18 mouse cellular contexts compared by ENCODE assay signal in the genomic region with DNA sequence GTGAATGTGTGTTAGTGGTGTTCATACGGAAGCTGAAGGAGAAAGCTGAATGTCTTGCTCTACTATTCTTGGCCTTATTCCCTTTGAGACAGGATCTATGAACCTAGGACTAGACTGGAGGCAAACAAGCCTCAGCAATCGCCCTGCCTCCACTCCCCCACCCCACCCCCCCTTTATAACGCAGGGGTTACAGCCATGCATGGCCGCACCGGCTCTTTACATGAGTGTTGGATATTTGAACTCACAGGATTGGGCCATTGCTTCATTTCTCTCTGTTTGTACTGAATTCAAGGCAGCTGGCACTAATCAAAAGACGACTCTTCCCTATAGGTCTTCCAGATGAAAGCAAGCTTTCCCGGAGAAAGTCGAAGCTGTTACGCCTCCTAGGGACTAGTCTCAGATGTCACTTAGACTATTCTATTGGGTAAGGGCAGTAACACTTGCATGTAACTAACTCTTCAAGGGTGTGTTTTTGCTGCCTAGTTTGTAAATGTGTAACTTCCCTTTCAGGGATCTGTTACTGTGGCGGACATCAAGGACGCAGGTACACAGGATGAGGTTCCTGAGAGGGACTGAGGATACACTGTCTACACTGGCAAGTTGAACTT. TPM values are rescaled to one million over a fixed set of nuclear protein-coding genes. Genes with fewer than 3 reads are reported as not detected.
DNase-seq lines count a peak whose midpoint lies in the region; ATAC-seq and TF ChIP-seq lines count a peak whose summit lies in the region.
"Had no signal": no experiment of that assay in that cellular context is flagged by ENCODE, and none has a peak within 500 bp of the region (broad histone marks: within the 10 kb centered on the region; RNA-seq: fewer than 3 reads in every experiment).

No protein-coding gene starts in this region.

- H3K27me3 ChIP-seq in lung, embryonic 15.5 days: no peaks in the 10 kb centered on the region
- no peaks in the 10 kb centered on the region for H3K27me3 ChIP-seq in intestine, postnatal 0 days (replicated peaks; ENCODE audit: control insufficient read depth, insufficient read depth, low read length)
- H3K27me3 ChIP-seq: forebrain, embryonic 13.5 days; heart, embryonic 12.5 days; midbrain, embryonic 15.5 days; neural tube, embryonic 13.5 days had no signal

- DNase-seq in lung, postnatal 25 days (ENCODE audit: low spot score): no peak
- DNase-seq in kidney, postnatal 14 days: peak; percentile 57
- peak; percentile 20 for DNase-seq in naive thymus-derived CD4-positive, alpha-beta T cell, adult 2 months (ENCODE audit: low read depth)
- no peak for DNase-seq in gastrocnemius, postnatal 4 days (ENCODE audit: low spot score in 2 of 2)
- DNase-seq in urinary bladder, postnatal 4 days (ENCODE audit: low spot score in 2 of 2): no peak
- DNase-seq: B cell, adult 2 months; cerebellum, adult 11-12 months; gastrocnemius, adult 2 months; thymus, postnatal 25 days had no signal

- no peak overlapping the region for H3K9ac ChIP-seq in lung, embryonic 15.5 days
- H3K9ac ChIP-seq in intestine, postnatal 0 days (ENCODE audit: low read depth, low read length): no peak overlapping the region
- H3K9ac ChIP-seq: forebrain, embryonic 13.5 days; heart, embryonic 12.5 days; midbrain, embryonic 15.5 days; neural tube, embryonic 13.5 days had no signal

- WGBS in lung, embryonic 15.5 days: 23% methylated on average over 11 of the region's 11 CpGs
- 20% methylated on average over 11 of the region's 11 CpGs for WGBS in intestine, postnatal 0 days

- peak; percentile 57 for TF ChIP-seq CTCF in intestine, postnatal 0 days (IDR thresholded peaks at IDR 0.05; ENCODE audit: low read depth)

- peaks cover 12% of the 10 kb centered on the region for H3K4me1 ChIP-seq in lung, embryonic 15.5 days
- H3K4me1 ChIP-seq in intestine, postnatal 0 days (replicated peaks; ENCODE audit: control insufficient read depth, insufficient read depth, low read length): no peaks in the 10 kb centered on the region

- no peak overlapping the region for H3K27ac ChIP-seq in lung, embryonic 15.5 days
- peak overlapping the region; percentile 57 for H3K27ac ChIP-seq in intestine, postnatal 0 days (ENCODE audit: low read depth, low read length)
- H3K27ac ChIP-seq: forebrain, embryonic 13.5 days; gastrocnemius, adult 2 months; layer of hippocampus, adult 2 months; macrophage; midbrain, embryonic 15.5 days; neural tube, embryonic 13.5 days had no signal

- peak overlapping the region; percentile 14; the same call in 1 of the 2 replicates for H3K4me2 ChIP-seq in lung, embryonic 15.5 days
- peak overlapping the region; percentile 55 for H3K4me2 ChIP-seq in intestine, postnatal 0 days (replicated peaks; ENCODE audit: low read depth)
- H3K4me2 ChIP-seq: forebrain, embryonic 13.5 days; heart, embryonic 12.5 days; midbrain, embryonic 15.5 days; neural tube, embryonic 13.5 days had no signal

- no peak overlapping the region for H3K4me3 ChIP-seq in lung, embryonic 15.5 days
- peak overlapping the region; percentile 23 for H3K4me3 ChIP-seq in intestine, postnatal 0 days (ENCODE audit: low read depth, low read length)
- H3K4me3 ChIP-seq: forebrain, embryonic 13.5 days; gastrocnemius, adult 2 months; heart, embryonic 12.5 days; layer of hippocampus, adult 2 months; midbrain, embryonic 15.5 days; neural tube, embryonic 13.5 days had no signal

- no peaks in the 10 kb centered on the region for H3K9me3 ChIP-seq in lung, embryonic 15.5 days
- H3K9me3 ChIP-seq in intestine, postnatal 0 days (ENCODE audit: control insufficient read depth): no peaks in the 10 kb centered on the region
- H3K9me3 ChIP-seq: forebrain, embryonic 13.5 days; heart, embryonic 12.5 days; midbrain, embryonic 15.5 days; neural tube, embryonic 13.5 days had no signal

- no peaks in the 10 kb centered on the region for H3K36me3 ChIP-seq in lung, embryonic 15.5 days
- no peaks in the 10 kb centered on the region for H3K36me3 ChIP-seq in intestine, postnatal 0 days (ENCODE audit: control insufficient read depth, insufficient read depth)
- H3K36me3 ChIP-seq: heart, embryonic 12.5 days; midbrain, embryonic 15.5 days; neural tube, embryonic 13.5 days had no signal

- ATAC-seq in lung, embryonic 15.5 days (ENCODE audit: borderline replicate concordance, extremely low read depth, low FRiP score, low TSS enrichment): no peak
- ATAC-seq in intestine, postnatal 0 days: peak; percentile 26
- no peak for ATAC-seq in CD4-positive, CD25-positive, alpha-beta regulatory T cell, adult 4 months
- ATAC-seq: forebrain, embryonic 13.5 days; midbrain, embryonic 15.5 days had no signal

RNA-seq across cellular contexts. Expression of a gene that starts 2.8 kb away (rescaled TPM):
- 341 and 380 TPM in 2 replicates for polyA plus RNA-seq in lung, embryonic 15.5 days (2015; fragmentation: Nextera tagmentation; extraction: Ambion mirVana)
- 109 and 119 TPM in 2 replicates for polyA plus RNA-seq in intestine, postnatal 0 days (2015; fragmentation: Nextera tagmentation; extraction: Ambion mirVana)
- 10 to 100 TPM; 22.3 to 26.5 TPM for total RNA-seq in gastrocnemius, postnatal 4 days (2021)
- polyA plus RNA-seq in CD4-positive, CD25-positive, alpha-beta regulatory T cell, adult 4 months (2017; shearing (Covaris generic)): 10 to 100 TPM; 31.7 to 37.2 TPM
- total RNA-seq: gastrocnemius, adult 2 months had no signal

RNA-seq across cellular contexts. Expression of a gene that starts 9.2 kb away (rescaled TPM):
- 23.9 and 31.1 TPM in 2 replicates for polyA plus RNA-seq in lung, embryonic 15.5 days (2015; fragmentation: Nextera tagmentation; extraction: Ambion mirVana)
- 20.2 and 26.1 TPM in 2 replicates for polyA plus RNA-seq in intestine, postnatal 0 days (2015; fragmentation: Nextera tagmentation; extraction: Ambion mirVana)
- 10 to 100 TPM; 14.9 to 17.6 TPM for total RNA-seq in gastrocnemius, postnatal 4 days (2021)
- 10 to 100 TPM; 39.3 to 46.0 TPM for polyA plus RNA-seq in CD4-positive, CD25-positive, alpha-beta regulatory T cell, adult 4 months (2017; shearing (Covaris generic))

Comparison
In these comparisons a context has a peak if more than half of its experiments do, and no peak if none do; other contexts are left out.
1. DNase-seq: peak in kidney, postnatal 14 days (single experiment) and naive thymus-derived CD4-positive, alpha-beta T cell, adult 2 months (single experiment); none in lung, postnatal 25 days (single experiment), gastrocnemius, postnatal 4 days (0 of 2) and urinary bladder, postnatal 4 days (0 of 2).